Mouse (Mus musculus): ENCODE data around the gene Nbl1. TPM values are rescaled to one million over a fixed set of nuclear protein-coding genes. Genes with fewer than 3 reads are reported as not detected.
A peak's percentile ranks its signal among the peaks of the same experiment; 100 is the strongest.

The Nbl1 gene
- polyA plus RNA-seq, 1 experiment = 160 TPM

- Histone ChIP-seq H3K36me3 (ENCODE audit: control insufficient read depth, insufficient read depth, low read length) (no peaks in the 10 kb centered on the region), H3K4me1 (ENCODE audit: control insufficient read depth, insufficient read depth, insufficient read length, low read length) (peaks cover under 1% of the 10 kb centered on the region; the same call in 1 of the 2 replicates), H3K27ac (ENCODE audit: insufficient read depth, low read depth, low read length) (peak within 1 kb of the TSS; percentile 83), H3K27me3 (ENCODE audit: control insufficient read depth, insufficient read depth, low read length) (no peaks in the 10 kb centered on the region), H3K4me3 (ENCODE audit: low read depth, low read length) (peak within 1 kb of the TSS; percentile 91)
- TF ChIP-seq CTCF (IDR thresholded peaks at IDR 0.05; ENCODE audit: extremely low read depth, insufficient read length, insufficient replicate concordance, low read depth, low read length) (no peak), POLR2A (IDR thresholded peaks at IDR 0.05; ENCODE audit: low read depth, low read length) (peak; percentile 85)
- WGBS = under 1% methylated on average over 61 of the region's 63 CpGs
These were observed 38.1 kb upstream of the Nbl1 start, which contains the start of gene Minos1 for GRCm38 (mm10) chr4:139130701-139131549. Gene Minos1 (minus strand): TSS chr4:139131113.

GRCm38 (mm10) chr4:139129806-139130700, 37.3 kb upstream of the Nbl1 start:
- Histone ChIP-seq H3K4me1 (ENCODE audit: control insufficient read depth, insufficient read depth, insufficient read length, low read length) (peaks cover 3% of the 10 kb centered on the region; the same call in 1 of the 2 replicates), H3K4me3 (ENCODE audit: low read depth, low read length) (peak overlapping the region; percentile 91), H3K36me3 (ENCODE audit: control insufficient read depth, insufficient read depth, low read length) (no peaks in the 10 kb centered on the region), H3K27ac (ENCODE audit: insufficient read depth, low read depth, low read length) (peak overlapping the region; percentile 83), H3K27me3 (ENCODE audit: control insufficient read depth, insufficient read depth, low read length) (no peaks in the 10 kb centered on the region)
- 2% methylated on average over 57 of the region's 57 CpGs for WGBS
- no peak for TF ChIP-seq POLR2A (IDR thresholded peaks at IDR 0.05; ENCODE audit: low read depth, low read length)
- no peak for TF ChIP-seq CTCF (IDR thresholded peaks at IDR 0.05; ENCODE audit: extremely low read depth, insufficient read length, insufficient replicate concordance, low read depth, low read length)

GRCm38 (mm10) chr4:139126475-139126874, 33.7 kb upstream of the Nbl1 start:
- H3K4me3 ChIP-seq (ENCODE audit: low read depth, low read length) = no peak overlapping the region
- H3K27me3 ChIP-seq (ENCODE audit: control insufficient read depth, insufficient read depth, low read length) = no peaks in the 10 kb centered on the region
- H3K36me3 ChIP-seq (ENCODE audit: control insufficient read depth, insufficient read depth, low read length) = no peaks in the 10 kb centered on the region
- WGBS = 91% methylated on average over 3 of the region's 3 CpGs
- TF ChIP-seq CTCF (IDR thresholded peaks at IDR 0.05; ENCODE audit: extremely low read depth, insufficient read length, insufficient replicate concordance, low read depth, low read length) (no peak), POLR2A (IDR thresholded peaks at IDR 0.05; ENCODE audit: low read depth, low read length) (no peak)
- H3K27ac ChIP-seq (ENCODE audit: insufficient read depth, low read depth, low read length) = no peak overlapping the region
- H3K4me1 ChIP-seq (ENCODE audit: control insufficient read depth, insufficient read depth, insufficient read length, low read length) = peaks cover 12% of the 10 kb centered on the region; the same call in 1 of the 2 replicates

GRCm38 (mm10) chr4:139124940-139125339, 32.1 kb upstream of the Nbl1 start:
- WGBS = 32% methylated on average over 6 of the region's 6 CpGs
- Histone ChIP-seq H3K27ac (ENCODE audit: insufficient read depth, low read depth, low read length) (0 out of 2 replicates have a peak overlapping the region, but pooled peaks have one; percentile 7), H3K36me3 (ENCODE audit: control insufficient read depth, insufficient read depth, low read length) (no peaks in the 10 kb centered on the region), H3K27me3 (ENCODE audit: control insufficient read depth, insufficient read depth, low read length) (no peaks in the 10 kb centered on the region), H3K4me3 (ENCODE audit: low read depth, low read length) (no peak overlapping the region), H3K4me1 (ENCODE audit: control insufficient read depth, insufficient read depth, insufficient read length, low read length) (peaks cover 12% of the 10 kb centered on the region; the same call in 1 of the 2 replicates)
- TF ChIP-seq CTCF (IDR thresholded peaks at IDR 0.05; ENCODE audit: extremely low read depth, insufficient read length, insufficient replicate concordance, low read depth, low read length) (no peak), POLR2A (IDR thresholded peaks at IDR 0.05; ENCODE audit: low read depth, low read length) (no peak)

GRCm38 (mm10) chr4:139122557-139122956, 29.8 kb upstream of the Nbl1 start:
- peaks cover 12% of the 10 kb centered on the region; the same call in 1 of the 2 replicates for H3K4me1 ChIP-seq (ENCODE audit: control insufficient read depth, insufficient read depth, insufficient read length, low read length)
- no peaks in the 10 kb centered on the region for H3K27me3 ChIP-seq (ENCODE audit: control insufficient read depth, insufficient read depth, low read length)
- TF ChIP-seq POLR2A (IDR thresholded peaks at IDR 0.05; ENCODE audit: low read depth, low read length) (no peak), CTCF (IDR thresholded peaks at IDR 0.05; ENCODE audit: extremely low read depth, insufficient read length, insufficient replicate concordance, low read depth, low read length) (no peak)
- H3K4me3 ChIP-seq (ENCODE audit: low read depth, low read length) = no peak overlapping the region
- H3K36me3 ChIP-seq (ENCODE audit: control insufficient read depth, insufficient read depth, low read length) = no peaks in the 10 kb centered on the region
- no peak overlapping the region for H3K27ac ChIP-seq (ENCODE audit: insufficient read depth, low read depth, low read length)
- 62% methylated on average over 4 of the region's 4 CpGs for WGBS

- no peaks in the 10 kb centered on the region for H3K36me3 ChIP-seq (ENCODE audit: control insufficient read depth, insufficient read depth, low read length)
- peak overlapping the region; percentile 4; the same call in 1 of the 2 replicates for H3K27ac ChIP-seq (ENCODE audit: insufficient read depth, low read depth, low read length)
- peaks cover 18% of the 10 kb centered on the region for H3K4me1 ChIP-seq (ENCODE audit: control insufficient read depth, insufficient read depth, insufficient read length, low read length)
- WGBS = 59% methylated on average over 7 of the region's 7 CpGs
- no peak for TF ChIP-seq POLR2A (IDR thresholded peaks at IDR 0.05; ENCODE audit: low read depth, low read length)
- TF ChIP-seq CTCF (IDR thresholded peaks at IDR 0.05; ENCODE audit: extremely low read depth, insufficient read length, insufficient replicate concordance, low read depth, low read length) = no peak
- H3K4me3 ChIP-seq (ENCODE audit: low read depth, low read length) = no peak overlapping the region
- H3K27me3 ChIP-seq (ENCODE audit: control insufficient read depth, insufficient read depth, low read length) = no peaks in the 10 kb centered on the region
These were observed 28.2 kb upstream of the Nbl1 start for GRCm38 (mm10) chr4:139120998-139121397.
